17 mouse cellular contexts compared by ENCODE assay signal in the genomic region with DNA sequence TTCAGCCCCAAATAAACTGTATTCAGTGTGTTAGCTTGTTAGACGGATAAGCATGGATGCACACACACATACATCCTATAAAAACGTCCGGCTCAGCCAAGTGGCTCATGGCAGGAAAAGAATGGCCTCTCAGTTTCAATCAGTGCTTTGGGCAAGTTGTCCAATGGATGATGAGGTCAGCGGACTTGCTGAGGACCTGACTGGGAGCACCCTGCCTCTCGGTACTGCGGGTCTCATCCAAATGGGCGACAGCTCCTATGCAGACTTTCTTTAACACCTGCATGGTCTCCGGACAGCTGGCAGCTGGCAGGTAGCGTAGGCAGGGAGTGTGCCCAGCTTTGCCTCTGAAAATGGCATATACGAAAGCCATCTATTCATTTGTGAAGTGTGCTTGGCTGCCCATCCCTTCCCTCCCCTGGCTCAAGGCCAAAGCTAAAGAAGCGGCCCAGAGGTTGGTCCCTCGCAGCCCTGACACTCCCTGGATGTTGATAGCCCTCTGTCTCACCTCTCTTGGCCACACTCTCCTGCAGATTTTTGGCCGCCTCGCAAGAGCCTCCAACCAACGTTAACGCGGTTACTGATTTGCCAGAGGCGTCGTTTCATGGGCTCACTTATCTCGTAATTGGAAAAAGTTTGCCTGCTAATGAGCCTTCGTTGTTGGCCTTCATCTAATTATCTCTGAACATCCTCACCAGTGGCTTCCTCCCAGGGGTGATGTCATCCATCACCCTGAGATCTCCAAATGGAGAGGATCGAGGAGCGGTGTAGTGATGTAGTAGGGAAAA.
DNase-seq lines count a peak whose midpoint lies in the region; ATAC-seq lines count a peak whose summit lies in the region.
"Had no signal": no experiment of that assay in that cellular context is flagged by ENCODE, and none has a peak within 500 bp of the region (broad histone marks: within the 10 kb centered on the region; RNA-seq: fewer than 3 reads in every experiment).

No protein-coding gene starts in this region.

- peaks cover 8% of the 10 kb centered on the region; the same call in 1 of the 2 replicates for H3K36me3 ChIP-seq in forebrain, embryonic 12.5 days (replicated peaks)
- H3K36me3 ChIP-seq in forebrain, embryonic 10.5 days (replicated peaks): peaks cover 2% of the 10 kb centered on the region; the same call in 1 of the 2 replicates
- no peaks in the 10 kb centered on the region for H3K36me3 ChIP-seq in hindbrain, embryonic 15.5 days
- H3K36me3 ChIP-seq: midbrain, embryonic 12.5 days had no signal

- peak overlapping the region; percentile 54 for H3K27ac ChIP-seq in forebrain, embryonic 12.5 days
- no peak overlapping the region for H3K27ac ChIP-seq in forebrain, embryonic 10.5 days
- H3K27ac ChIP-seq in hindbrain, embryonic 15.5 days (replicated peaks): peak overlapping the region; percentile 39
- H3K27ac ChIP-seq: limb, embryonic 10.5 days; midbrain, embryonic 12.5 days had no signal

- peaks cover 11% of the 10 kb centered on the region for H3K9me3 ChIP-seq in forebrain, embryonic 12.5 days
- peaks cover 14% of the 10 kb centered on the region; the same call in 1 of the 2 replicates for H3K9me3 ChIP-seq in forebrain, embryonic 10.5 days
- no peaks in the 10 kb centered on the region for H3K9me3 ChIP-seq in hindbrain, embryonic 15.5 days

- 72% methylated on average over 23 of the region's 23 CpGs for WGBS in forebrain, embryonic 12.5 days
- 89% methylated on average over 23 of the region's 23 CpGs for WGBS in forebrain, embryonic 10.5 days
- WGBS in hindbrain, embryonic 15.5 days: 49% methylated on average over 23 of the region's 23 CpGs

- H3K4me1 ChIP-seq in forebrain, embryonic 12.5 days: peaks cover 56% of the 10 kb centered on the region
- peaks cover 63% of the 10 kb centered on the region for H3K4me1 ChIP-seq in forebrain, embryonic 10.5 days
- peaks cover 57% of the 10 kb centered on the region for H3K4me1 ChIP-seq in hindbrain, embryonic 15.5 days (replicated peaks)

- H3K4me2 ChIP-seq in forebrain, embryonic 12.5 days: no peak overlapping the region
- H3K4me2 ChIP-seq in hindbrain, embryonic 15.5 days: no peak overlapping the region
- H3K4me2 ChIP-seq: liver, embryonic 11.5 days; midbrain, embryonic 12.5 days had no signal

- no peak for DNase-seq in forebrain, embryonic 10.5 days (ENCODE audit: extremely low spot score, low spot score)
- DNase-seq in kidney, postnatal 4 days: peak; percentile 17 to 31
- no peak for DNase-seq in kidney, postnatal 25 days
- peak; percentile 85 for DNase-seq in retina, postnatal 1 day
- DNase-seq in retina, embryonic 14.5 days (ENCODE audit: low spot score): no peak
- DNase-seq in frontal cortex, adult 2 months (ENCODE audit: extremely low spot score in 1 of 2, low spot score in 1 of 2): no peak
- DNase-seq: cerebellum, adult 9-10 months; gastrocnemius, postnatal 10 days; kidney, adult 9 months; lung, adult 2 months; lung, postnatal 36 days; thymus, postnatal 36 days had no signal

- no peak overlapping the region for H3K9ac ChIP-seq in forebrain, embryonic 12.5 days
- H3K9ac ChIP-seq in hindbrain, embryonic 15.5 days: no peak overlapping the region
- H3K9ac ChIP-seq: midbrain, embryonic 12.5 days had no signal

- ATAC-seq in forebrain, embryonic 12.5 days (ENCODE audit: low FRiP score): no peak; the same call in 1 of the 2 replicates
- no peak for ATAC-seq in hindbrain, embryonic 15.5 days (ENCODE audit: low FRiP score, low read depth)

- H3K4me3 ChIP-seq in forebrain, embryonic 12.5 days (replicated peaks): no peak overlapping the region
- no peak overlapping the region for H3K4me3 ChIP-seq in forebrain, embryonic 10.5 days
- no peak overlapping the region for H3K4me3 ChIP-seq in hindbrain, embryonic 15.5 days
- H3K4me3 ChIP-seq: limb, embryonic 10.5 days; midbrain, embryonic 12.5 days had no signal

- no peaks in the 10 kb centered on the region for H3K27me3 ChIP-seq in forebrain, embryonic 12.5 days
- no peaks in the 10 kb centered on the region for H3K27me3 ChIP-seq in forebrain, embryonic 10.5 days (ENCODE audit: poor library complexity, severe bottlenecking)
- H3K27me3 ChIP-seq in hindbrain, embryonic 15.5 days: no peaks in the 10 kb centered on the region

Comparison
In these comparisons a context has a peak if more than half of its experiments do, and no peak if none do; other contexts are left out.
1. DNase-seq: peak in kidney, postnatal 4 days (2 of 2) and retina, postnatal 1 day (single experiment); none in forebrain, embryonic 10.5 days (single experiment), kidney, postnatal 25 days (0 of 2), retina, embryonic 14.5 days (single experiment) and frontal cortex, adult 2 months (0 of 2).